Mouse (Mus musculus): Measurements from ENCODE around the gene 1700037H04Rik.
A peak's percentile ranks its signal among the peaks of the same experiment; 100 is the strongest.

1700037H04Rik gene

DNA sequence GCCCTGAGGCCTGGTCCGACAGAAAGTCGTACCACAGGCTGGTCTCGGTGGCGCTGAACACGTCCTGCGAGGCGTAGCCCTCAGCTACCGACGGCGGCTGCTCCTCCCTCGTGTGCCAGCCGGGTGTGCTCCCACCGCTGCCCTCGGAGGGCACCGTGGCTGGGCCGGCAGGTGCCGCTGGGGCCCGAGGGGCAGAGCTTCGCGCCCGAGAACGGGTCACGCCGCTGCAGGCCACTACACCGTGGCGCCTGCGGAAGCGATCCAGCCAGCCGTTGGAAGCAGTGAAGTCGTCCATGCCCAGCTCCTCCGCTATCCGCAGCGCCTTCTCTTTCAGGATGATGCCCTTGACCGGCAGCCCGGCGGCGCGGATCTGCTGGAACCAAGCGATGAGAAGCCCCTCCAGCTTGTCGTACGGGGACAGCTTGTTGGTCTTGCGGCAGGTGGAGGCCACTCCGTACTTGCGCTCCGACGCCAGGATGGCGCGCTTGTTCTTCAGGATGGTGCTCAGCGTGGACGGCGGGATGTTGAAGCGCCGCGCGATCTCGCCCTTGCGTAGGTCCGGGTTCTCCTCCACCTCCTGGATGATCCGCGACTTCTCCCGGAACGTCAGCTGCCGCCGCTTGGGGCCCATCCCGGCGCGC lies 19.5 kb upstream of the 1700037H04Rik start:
- peak; percentile 36 for DNase-seq (ENCODE audit: low spot score)

DNA sequence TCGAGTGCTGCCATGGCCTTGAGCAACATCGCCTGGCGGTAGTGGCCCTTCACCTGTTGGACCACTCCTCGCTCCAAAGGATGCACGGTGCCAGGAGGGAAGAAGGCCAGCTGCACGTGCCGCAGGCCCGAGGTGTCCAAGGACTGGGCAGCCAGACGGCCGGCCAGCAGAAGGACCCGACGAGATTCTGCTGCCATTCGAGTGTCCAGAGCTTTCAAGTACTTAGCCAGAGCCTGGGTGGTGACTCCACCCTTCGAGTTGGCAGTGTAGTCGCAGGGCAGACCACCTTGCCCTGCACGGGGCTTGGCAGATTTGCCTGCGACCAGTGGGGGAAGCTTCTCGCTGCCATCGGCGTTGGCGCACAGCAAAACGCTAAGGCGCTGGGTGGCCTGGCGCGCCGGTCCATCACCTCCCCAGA lies 19.0 kb upstream of the 1700037H04Rik start:
- no peak for DNase-seq (ENCODE audit: low spot score)

DNA sequence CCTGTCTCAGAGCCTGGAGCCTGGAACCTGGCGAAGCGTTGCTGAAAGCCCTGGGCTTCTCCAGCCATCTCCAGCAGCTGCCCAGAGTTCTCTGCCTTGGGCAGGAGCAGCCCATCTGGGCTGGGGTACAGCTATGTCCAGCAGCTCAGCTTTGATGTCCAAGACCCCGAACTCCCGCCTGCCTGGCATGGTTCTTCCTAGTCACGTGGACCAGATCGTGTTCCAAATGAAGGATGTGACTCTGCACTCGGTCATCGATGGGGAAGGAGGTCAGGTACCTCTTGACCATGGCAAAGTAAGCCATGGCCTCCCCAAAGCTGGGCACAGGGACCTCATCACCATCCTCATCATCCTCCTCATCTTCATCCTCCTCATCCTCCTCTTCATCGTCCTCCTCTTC lies 18.1 kb upstream of the 1700037H04Rik start:
- DNase-seq (ENCODE audit: low spot score): no peak

DNA sequence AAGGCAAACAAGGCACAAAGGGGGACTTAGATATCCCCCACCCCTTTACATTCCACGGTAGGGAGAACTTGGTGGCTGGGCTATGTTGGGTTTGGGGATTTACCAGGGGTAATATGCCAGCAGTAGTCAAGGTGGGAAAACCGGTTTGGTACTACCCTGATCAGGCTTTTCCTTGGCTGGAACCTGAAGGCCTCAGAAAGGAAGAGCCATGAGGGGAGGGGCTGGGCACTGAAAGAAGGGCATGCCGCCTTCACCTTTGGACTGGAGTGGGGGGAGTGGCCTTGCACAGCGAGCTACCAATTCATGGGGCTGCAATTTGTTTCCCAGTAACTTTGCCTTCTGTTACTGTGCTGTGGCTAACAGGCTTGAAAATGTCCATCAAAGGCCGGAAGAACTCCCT lies 16.6 kb upstream of the 1700037H04Rik start:
- DNase-seq (ENCODE audit: low spot score): no peak

DNA sequence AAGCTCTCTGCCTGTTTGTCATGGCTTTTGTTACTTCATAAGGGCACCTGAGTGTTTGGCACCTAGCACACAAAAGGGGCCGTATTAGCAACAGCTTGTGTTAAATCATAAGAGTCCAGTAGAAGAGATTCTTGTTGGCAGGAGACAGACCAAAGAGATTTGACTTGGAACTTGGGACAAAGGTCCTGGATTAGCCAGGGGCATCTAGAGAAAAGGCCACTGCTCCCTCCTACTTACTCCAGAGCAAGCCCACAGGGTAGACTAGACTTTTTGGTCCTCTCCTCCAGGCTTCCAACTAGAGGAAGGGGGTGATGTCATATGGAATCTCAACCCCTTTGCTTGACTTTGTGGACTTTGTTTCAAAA lies 16.0 kb upstream of the 1700037H04Rik start:
- no peak for DNase-seq (ENCODE audit: low spot score)

DNA sequence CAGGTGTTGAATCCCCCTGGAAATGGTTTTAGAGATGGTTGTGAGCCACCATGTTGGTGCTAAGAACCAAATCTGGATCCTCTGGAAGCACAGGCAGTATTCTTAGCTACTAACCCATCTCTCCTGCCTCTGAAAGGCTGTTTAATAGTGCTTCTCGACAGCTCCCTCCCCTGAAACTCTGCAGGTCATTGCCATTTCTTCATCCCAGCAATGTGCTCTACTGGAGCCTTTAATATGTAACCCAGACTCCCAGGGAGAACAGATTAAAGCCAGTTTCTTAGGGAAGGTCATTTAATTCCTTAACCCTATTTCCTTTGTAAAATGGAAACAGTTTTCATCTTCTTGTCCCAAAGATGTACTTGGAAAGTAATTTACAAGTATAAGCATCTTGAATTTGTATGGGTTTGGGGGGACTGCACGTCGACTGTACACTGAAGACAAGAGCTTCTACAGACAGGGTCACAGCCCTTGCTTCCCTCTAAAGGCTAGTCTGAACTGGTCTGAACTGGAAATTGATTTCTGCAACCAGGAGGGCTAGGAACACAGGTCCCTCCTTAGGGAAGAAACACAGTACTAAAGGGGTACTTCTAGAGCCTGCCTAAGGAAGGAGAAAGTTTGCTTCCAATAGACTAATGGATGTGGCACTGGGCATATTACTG lies 15.5 kb upstream of the 1700037H04Rik start:
- DNase-seq (ENCODE audit: low spot score): no peak

DNA sequence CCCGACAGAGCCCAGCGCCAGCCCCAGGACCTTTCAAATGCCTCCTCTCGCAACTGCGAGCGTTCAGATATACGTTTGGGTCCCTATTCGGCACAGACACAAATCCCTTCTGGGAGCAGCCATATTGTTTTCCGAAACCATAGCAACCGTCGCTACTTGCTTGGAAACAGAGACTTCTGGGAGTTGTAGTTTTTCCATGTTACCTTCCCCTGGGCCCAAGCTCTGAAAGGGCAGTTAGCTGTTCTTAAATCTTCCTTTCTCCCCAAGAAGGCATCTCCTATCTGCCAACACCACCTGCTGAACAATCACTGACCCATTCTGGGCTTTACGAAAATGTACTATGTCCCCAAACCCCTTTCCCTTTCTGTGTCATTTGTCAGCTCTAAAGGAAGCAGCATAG lies 14.8 kb upstream of the 1700037H04Rik start:
- DNase-seq (ENCODE audit: low spot score): no peak

DNA sequence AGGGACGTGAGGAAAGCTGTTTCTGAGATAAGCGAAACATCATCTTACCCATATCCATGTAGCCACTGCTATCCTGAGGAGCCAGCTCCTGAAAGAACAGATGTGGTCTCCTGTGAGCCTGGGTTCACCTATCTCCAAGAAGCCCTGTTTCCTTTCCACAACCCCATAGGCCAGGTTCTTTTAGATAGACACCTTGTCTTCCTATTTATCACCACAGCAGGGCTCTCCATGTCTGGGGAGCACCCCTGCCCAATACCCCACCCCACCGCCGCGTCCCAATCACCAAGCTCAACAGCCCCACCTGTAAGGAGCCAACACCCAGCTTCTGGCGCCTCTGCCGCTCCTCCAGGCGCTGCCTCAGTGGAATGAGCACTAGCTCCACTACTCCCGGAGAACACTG lies 12.4 kb upstream of the 1700037H04Rik start:
- DNase-seq (ENCODE audit: low spot score): no peak

DNA sequence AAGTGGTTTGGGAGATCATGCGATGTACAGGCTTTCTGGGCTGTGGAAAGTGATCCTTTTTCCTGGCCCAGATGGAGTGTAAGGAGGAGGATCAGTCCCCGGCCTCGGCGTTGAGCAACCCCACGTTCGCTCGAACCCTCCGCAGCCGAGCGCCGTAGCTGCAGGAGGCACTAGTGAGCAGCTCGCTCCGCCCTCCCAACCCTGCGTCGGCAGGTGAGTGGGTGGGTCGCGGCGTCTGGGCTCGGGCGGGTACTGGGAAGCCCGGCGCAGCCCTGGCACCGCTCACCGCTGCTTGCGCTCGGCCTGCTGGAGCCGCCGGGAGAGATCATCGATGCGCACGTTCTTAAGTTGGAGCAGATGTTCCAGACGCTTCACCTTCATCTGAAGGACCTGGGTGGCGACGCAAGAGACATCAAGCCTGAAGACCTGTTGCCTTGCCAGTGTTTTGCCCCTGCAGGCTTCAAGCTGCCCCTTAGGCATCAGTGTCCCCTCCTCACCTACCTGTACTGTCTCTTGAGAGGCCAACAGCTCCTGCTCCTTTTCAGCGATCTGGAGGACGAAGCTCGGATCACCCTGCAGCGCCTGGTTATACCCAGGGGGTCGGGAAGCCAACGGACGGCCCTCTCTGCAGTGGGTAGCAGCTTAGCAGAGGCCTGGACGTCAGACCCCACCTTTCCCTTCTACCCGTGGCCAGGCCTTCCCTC lies 11.7 kb upstream of the 1700037H04Rik start:
- DNase-seq (ENCODE audit: low spot score): peak; percentile 66

DNA sequence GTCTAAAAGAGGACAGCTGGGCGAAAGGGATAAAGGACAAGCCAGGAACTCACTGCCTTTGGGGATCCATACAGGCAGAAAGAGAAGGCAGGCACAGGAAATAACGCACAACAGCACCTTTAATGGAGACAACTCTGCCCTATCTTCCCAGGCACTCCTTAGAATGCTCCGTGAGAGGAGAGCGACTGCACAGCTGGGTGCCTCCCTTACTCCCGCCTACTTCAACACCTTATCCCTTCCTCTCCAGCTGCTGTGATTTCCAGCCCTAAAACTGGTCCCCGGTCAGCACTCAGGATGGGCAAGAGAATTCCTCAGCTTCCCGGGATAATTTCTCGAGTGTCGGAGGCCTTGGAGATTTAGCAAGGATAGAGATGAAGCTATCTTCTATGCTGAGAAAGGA lies 11.1 kb upstream of the 1700037H04Rik start:
- DNase-seq (ENCODE audit: low spot score): no peak

DNA sequence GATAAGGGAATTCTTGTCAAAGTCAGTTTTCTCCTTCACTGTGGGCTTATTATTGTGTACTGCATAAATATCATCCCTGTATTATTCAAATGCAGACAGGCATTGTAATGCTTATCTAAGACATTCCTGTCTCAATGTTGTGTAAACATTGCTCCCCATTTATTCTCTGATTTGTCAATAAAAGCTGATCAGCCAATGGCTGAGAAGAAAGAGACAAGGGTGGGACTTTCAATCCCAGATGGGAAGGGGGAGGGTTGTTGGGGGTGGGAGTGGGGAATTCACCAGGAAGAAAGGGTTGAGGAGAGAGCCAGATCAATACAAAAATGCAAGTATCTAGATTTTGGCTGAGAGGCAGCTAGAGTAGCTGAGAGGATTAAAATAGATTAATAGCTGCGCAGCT lies 9.0 kb upstream of the 1700037H04Rik start:
- DNase-seq (ENCODE audit: low spot score): no peak

DNA sequence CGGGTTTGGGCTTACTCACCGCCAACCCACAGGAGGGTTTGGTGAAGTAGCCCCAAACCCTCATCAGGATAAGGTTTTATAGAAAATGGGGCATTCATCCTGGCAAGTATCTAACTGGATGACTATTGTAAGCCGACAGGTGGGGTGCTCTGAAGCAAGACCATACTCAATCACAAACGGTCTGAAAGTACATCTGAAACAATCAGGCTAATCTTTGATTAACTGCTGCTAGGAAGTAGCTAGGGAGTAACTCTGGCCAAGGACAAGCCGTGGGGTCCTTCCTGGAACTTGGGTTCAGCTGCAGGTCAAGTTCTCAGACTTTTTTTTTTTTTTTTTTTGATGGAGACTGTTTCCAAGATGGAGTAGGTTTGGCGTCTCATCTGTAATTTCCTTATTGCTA lies 8.1 kb upstream of the 1700037H04Rik start:
- DNase-seq (ENCODE audit: low spot score): no peak

DNA sequence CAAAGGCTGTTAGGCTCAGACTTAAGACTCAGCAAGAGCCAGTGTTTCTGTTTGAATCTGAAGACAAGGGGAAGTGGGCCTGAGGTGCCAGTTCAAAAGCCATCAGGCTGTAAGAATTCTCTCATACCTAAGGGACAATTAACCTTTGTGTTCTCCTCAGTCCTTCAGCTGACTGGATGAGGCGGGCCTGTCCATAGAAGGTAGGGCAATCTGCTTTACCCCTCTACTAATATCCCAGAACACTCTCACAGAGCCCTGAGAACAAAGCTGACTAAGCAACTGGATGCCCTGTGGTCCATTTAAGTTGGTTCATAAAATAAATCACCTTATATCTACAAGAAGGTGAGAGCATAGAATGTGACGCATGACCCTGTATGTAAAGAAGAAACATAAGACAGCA lies 6.3 kb upstream of the 1700037H04Rik start:
- no peak for DNase-seq (ENCODE audit: low spot score)

DNA sequence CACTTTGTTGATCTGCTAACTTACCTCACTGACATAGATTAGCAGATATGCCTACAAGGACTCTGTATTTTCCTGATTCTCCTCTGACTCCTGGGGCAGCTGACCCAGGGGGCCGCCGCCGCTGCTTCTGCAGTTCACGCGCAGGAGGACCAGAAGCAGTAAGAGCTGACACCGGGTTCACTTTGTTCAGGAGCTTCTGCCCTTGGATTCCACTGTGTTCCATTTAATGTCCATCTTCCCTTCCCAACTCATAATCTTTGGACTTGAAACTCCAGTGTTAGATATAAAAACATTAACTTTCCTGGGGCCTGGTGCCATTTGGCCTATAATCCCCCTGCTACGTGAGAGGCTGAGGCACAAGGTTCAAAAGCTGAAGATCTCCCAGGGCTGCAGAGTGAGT lies 4.0 kb upstream of the 1700037H04Rik start:
- no peak for DNase-seq (ENCODE audit: low spot score)

DNA sequence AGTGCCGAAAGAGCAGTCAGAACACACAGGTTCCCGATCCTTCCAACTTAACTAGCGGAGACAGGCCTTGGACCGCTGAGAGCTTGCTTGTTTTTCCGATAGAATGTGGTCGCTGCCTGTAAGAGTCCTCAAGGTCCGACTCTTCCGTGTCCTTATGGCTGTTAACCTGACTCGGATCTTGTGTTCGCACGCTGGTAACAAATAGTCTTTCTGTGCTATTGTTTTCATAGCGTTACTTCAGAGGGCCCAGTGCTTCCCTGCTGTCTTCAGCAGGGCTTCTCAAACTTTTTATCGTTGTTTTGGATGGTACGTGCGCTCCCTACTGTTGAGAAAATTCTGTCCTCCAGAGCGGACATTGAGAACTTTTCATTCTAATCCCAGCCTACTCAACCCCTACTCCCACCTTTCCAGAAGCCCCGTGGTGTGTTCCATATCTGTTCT lies 810 bp upstream of the 1700037H04Rik start:
- no peak for DNase-seq (ENCODE audit: low spot score)

DNA sequence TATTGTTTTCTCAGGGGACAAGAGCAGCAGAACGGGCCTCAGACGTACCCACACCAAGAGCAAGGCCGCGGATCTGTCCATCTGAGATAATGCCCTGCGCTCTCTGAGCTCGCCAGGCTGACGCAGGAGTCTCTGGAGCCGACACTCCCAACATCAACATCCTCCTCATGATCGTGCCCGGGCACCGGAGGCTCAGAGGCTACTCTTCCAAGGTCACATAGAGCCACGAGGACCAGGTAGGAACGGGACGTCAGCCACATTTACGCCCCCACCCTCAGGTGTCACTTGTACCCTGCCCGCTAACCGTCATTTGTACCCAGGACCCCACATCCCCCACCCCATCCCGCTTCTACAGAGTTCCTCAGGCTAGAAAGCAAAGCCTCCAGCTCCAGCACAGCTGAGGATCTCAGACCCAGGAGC lies 380 bp downstream of the 1700037H04Rik start:
- peak; percentile 41 for DNase-seq (ENCODE audit: low spot score)

DNA sequence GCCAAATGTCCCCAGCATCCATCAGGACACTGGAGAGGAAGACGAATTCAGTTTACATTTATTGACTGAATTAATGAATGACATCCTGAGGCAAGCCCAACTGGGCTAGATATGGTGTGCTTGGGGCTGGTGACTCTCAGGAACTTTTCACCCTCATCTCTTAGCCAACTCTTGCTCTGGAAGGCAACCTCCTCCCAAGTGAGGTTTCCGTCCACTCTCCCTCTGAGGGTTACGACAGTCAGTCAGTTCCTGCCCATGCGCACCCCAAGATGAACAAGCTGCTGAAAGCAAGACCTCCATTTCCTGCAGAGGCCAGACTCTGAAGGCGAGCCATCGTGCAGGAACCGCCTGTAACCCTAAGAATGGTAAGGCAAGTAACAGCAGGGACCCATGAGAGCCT lies 2.9 kb downstream of the 1700037H04Rik start:
- no peak for DNase-seq (ENCODE audit: low spot score)

DNA sequence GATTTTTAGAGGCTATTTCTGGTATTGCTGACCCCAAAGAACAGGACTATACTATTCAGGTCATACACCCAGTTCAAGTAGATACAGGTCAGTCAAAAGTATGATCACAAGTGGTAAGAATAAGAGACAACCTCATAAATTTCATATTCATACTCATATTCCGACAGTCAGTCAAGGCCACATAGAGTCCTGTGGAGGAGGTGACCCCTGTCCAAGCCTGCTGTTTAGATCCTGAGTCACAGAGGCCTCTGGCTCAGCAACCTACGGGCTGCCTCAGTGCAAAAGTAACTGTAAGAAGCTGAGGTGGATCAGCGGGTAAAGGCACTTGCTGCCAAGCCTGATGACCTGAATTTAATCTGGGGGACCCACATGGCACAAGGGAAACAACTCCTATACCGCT lies 5.8 kb downstream of the 1700037H04Rik start:
- no peak for DNase-seq (ENCODE audit: low spot score)

DNA sequence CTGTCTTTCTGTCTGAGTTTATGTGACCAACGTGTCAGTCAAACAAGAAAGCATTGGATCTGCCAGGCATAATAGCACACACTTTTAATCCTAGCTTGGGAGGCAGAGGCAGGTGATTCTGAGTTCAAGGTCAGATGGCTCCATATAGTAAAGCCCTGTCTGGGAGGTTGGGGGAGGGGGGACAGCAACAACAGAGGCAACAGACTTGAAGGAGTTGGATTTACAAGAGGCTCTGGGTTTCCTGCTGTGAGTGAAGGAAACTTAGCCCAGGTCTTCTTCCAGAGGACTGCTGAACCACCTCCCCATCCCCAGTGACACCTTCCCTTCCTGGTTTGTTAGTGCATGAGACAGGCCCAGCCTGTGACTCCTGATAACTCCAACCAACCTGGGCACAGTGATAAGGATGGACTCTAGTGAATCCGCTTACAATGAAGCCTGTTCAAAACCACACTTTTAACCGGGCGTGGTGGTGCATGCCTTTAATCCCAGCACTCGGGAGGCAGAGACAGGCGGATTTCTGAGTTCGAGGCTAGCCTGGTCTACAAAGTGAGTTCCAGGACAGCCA lies 7.6 kb downstream of the 1700037H04Rik start:
- no peak for DNase-seq (ENCODE audit: low spot score)

DNA sequence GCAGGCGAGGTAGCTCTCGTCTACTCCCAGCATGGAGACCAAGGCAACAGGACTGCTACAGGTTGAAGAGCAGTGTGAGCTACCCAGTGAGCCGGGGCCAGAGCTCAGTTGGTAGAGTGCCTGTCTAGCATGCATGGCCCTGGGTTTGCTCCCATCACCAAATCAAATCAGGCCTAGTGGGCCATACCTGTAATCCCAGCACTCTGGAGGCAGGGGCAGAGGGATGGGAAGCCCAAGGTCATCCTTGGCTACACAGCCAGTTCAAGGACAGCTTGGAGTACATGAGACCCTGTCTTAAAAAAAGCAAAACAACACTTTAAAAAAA lies 10.7 kb downstream of the 1700037H04Rik start:
- DNase-seq (ENCODE audit: low spot score): no peak

DNA sequence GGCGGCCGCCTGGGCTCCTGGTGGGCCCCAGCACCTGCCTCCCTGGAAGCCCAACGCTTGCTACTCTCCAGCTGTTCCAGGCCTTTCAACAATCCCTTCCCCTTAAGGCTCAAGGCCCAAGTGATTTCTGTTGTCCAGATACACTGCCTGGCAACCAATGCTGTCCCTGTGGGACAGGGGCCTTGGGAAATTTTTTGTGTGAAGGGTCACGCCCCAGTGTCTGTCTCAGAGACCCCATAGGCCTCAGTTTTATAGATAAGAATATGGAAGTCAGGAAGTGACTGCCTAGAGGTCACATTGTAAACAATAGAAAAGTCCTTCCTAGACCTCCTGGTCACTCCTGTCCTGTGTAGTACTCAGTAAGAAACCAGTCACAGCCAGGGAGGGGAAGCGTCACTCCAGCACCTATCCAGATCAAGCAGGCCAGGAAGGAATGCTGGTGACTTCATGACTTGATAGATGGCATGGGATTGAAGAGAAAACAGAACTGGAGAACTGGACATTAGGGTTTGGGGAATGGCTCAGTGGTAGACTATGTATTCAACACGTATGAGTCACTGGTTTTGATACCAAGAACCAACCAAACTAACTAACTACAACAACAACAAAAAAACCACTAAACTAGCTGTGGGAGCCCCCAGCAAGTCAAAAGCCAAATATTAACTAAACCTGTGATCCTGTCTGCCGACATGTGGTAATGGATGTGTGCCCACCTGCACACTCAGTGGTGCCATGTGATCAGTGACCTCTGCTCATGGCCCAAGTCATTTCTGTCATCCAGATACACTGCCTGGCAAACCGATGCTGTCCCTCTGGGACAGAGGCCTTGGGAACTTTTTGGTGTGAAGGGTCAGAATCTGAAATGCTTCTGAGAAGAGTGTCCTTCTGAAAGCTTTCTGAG lies 11.3 kb downstream of the 1700037H04Rik start:
- no peak for DNase-seq (ENCODE audit: low spot score)

DNA sequence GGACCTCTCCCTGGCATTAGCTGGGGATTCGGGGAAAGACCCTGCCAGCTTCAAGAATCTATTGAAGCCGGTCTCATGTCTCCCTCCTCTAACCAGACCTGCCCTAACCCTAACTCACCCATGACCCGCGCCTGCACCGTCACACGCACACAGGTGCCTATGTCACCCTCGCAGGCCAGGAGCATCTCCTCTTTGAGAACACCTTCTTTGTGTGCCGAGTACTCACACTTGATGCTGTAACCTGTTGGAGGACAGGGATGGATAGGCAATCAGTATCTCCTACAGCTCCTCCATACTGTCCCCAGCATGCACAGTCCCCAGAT lies 12.9 kb downstream of the 1700037H04Rik start:
- DNase-seq (ENCODE audit: low spot score): no peak
